Mouse (Mus musculus) embryonic facial prominence, embryonic 11.5 days (tissue): ENCODE data around the gene Zfyve28. TPM values are rescaled to one million over a fixed set of nuclear protein-coding genes. Genes with fewer than 3 reads are reported as not detected.

Experiments
- ATAC-seq: fragments of 200-750 bp; cut with Nextera tagmentation; replicated peaks from 2 replicates; pipeline ENCODE4 v1.8.0; 2017; ENCODE audit warnings: low read depth; ENCODE audit not compliant: insufficient number of reproducible peaks, low FRiP score, low TSS enrichment
- DNase-seq: peaks from one replicate; pipeline ENCODE4 v3.0.0-alpha.2; 2015; ENCODE audit warnings: low spot score
- H3K27ac ChIP-seq: fragments of 300-500 bp; sonication (generic); replicated peaks from 2 replicates; pipeline ENCODE4 v1.5.1; 2014; ENCODE audit warnings: mild to moderate bottlenecking, low read depth, low read length, control low read depth
- H3K27me3 ChIP-seq: fragments of 300-500 bp; sonication (generic); 2 replicates; pipeline ENCODE4 v1.6.1; 2014; ENCODE audit warnings: mild to moderate bottlenecking, low read length, moderate library complexity, mixed read lengths; ENCODE audit not compliant: control insufficient read depth, insufficient read depth
- H3K36me3 ChIP-seq: fragments of 300-500 bp; sonication (generic); replicated peaks from 2 replicates; pipeline ENCODE4 v1.6.1; 2014; ENCODE audit warnings: low read depth, mild to moderate bottlenecking, low read length, moderate library complexity, mixed read lengths; ENCODE audit not compliant: control insufficient read depth, insufficient read depth
- H3K4me1 ChIP-seq: fragments of 300-500 bp; sonication (generic); 2 replicates; pipeline ENCODE4 v1.6.1; 2014; ENCODE audit warnings: low read length, mixed read lengths; ENCODE audit not compliant: control insufficient read depth, insufficient read depth
- H3K4me2 ChIP-seq: fragments of 300-500 bp; sonication (generic); 2 replicates; pipeline ENCODE4 v1.6.1; 2014; ENCODE audit warnings: low read depth, mild to moderate bottlenecking, control low read depth, low read length, moderate library complexity
- H3K4me3 ChIP-seq: fragments of 300-500 bp; sonication (generic); 2 replicates; pipeline ENCODE4 v1.5.1; 2014; ENCODE audit warnings: low read depth, low read length, control low read depth
- H3K9ac ChIP-seq: fragments of 300-500 bp; sonication (generic); replicated peaks from 2 replicates; pipeline ENCODE4 v1.6.1; 2014; ENCODE audit warnings: mild to moderate bottlenecking, control low read depth, low read length
- H3K9me3 ChIP-seq: fragments of 300-500 bp; sonication (generic); replicated peaks from 2 replicates; pipeline ENCODE4 v1.6.1; 2016; ENCODE audit warnings: mild to moderate bottlenecking, low read length, inconsistent platforms, mixed read lengths; ENCODE audit not compliant: control insufficient read depth
- WGBS: fragments of 180-500 bp; shearing (Covaris S2); extraction: QIAGEN DNeasy Blood & Tissue Kit; methylation state at CpG from one replicate; pipeline ENCODE4 v1.1.7; 2014; 5-methylcytosine and 5-hydroxymethylcytosine counted together
- polyA plus RNA-seq: library from polyadenylated mRNA; unstranded; fragments of >200 nt; fragmentation: Nextera tagmentation; extraction: Ambion mirVana; gene quantifications from 2 replicates; pipeline ENCODE4 v1.2.1, GENCODE M21; 2014

The Zfyve28 gene
- polyA plus RNA-seq, 1 experiment from 2014 or later: 0.24 TPM

DNA sequence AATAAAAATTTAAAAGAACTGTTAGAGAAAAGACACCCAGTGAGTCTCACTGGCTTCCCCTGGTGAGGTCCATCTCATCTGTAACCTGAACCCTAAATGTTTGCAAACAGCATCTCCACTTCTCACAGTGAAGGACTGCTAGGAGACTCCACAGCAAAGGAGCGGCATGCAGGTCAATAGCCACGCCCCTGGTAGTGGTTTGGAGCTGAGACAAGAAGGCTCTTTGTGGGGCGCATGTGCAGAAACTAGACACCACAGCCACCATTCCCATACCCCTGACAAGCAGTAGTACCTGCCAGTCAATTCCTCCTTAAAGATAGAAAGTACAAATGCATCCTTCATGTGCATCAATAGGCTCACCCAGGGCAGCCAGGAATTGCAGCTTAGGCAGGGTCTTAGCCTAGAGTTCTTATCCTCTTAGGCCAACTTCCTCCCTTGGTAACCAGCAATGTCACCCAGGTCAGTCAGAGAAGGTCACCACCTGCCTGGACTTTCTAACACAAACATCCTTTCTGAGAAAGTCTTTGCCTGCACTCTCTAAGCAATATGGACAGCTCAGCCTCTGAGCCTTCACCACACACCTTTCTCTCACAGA, 4.0 kb downstream of the Zfyve28 start:
- no peak overlapping the region for H3K9ac ChIP-seq
- H3K4me1 ChIP-seq: no peaks in the 10 kb centered on the region
- WGBS: 33% methylated on average over 3 of the region's 3 CpGs
- H3K27ac ChIP-seq: no peak overlapping the region
- no peak overlapping the region for H3K4me3 ChIP-seq
- ATAC-seq (no peak), DNase-seq (no peak)
- no peaks in the 10 kb centered on the region for H3K36me3 ChIP-seq
- peaks cover 36% of the 10 kb centered on the region for H3K27me3 ChIP-seq
- H3K4me2 ChIP-seq: no peak overlapping the region
- H3K9me3 ChIP-seq: no peaks in the 10 kb centered on the region

DNA sequence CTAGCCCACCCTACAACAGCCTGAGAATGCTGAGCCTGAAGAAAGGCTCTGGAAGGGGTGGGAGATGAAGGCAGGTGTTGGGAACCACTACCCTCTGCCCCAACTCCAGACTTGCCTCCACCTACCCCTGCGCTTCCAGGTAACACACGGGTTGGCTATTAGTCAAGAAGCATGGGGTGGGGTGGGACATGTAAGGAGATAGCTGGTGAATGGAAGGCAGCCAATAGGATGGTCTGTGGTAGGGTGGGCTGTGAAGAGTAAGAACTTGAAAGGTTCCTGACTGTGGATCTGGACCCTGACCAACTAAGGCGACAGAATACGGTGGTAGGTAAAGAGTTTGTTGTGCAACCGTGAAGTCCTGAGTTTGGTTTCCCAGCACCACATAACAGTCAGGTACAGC, 4.9 kb downstream of the Zfyve28 start:
- H3K4me1 ChIP-seq: no peaks in the 10 kb centered on the region
- WGBS: 81% methylated on average over 5 of the region's 5 CpGs
- no peak overlapping the region for H3K4me2 ChIP-seq
- H3K27ac ChIP-seq: no peak overlapping the region
- ATAC-seq: no peak
- no peak overlapping the region for H3K9ac ChIP-seq
- peaks cover 31% of the 10 kb centered on the region for H3K27me3 ChIP-seq
- no peak for DNase-seq
- no peaks in the 10 kb centered on the region for H3K36me3 ChIP-seq
- H3K9me3 ChIP-seq: no peaks in the 10 kb centered on the region
- H3K4me3 ChIP-seq: no peak overlapping the region

- 85% methylated on average over 7 of the region's 7 CpGs for WGBS
- no peak overlapping the region for H3K9ac ChIP-seq
- H3K36me3 ChIP-seq: no peaks in the 10 kb centered on the region
- H3K27me3 ChIP-seq: peaks cover 9% of the 10 kb centered on the region
- ATAC-seq (no peak), DNase-seq (no peak)
- no peak overlapping the region for H3K4me3 ChIP-seq
- H3K4me2 ChIP-seq: no peak overlapping the region
- H3K27ac ChIP-seq: no peak overlapping the region
- H3K4me1 ChIP-seq: no peaks in the 10 kb centered on the region
- H3K9me3 ChIP-seq: no peaks in the 10 kb centered on the region
These were observed 7.3 kb downstream of the Zfyve28 start for GRCm38 (mm10) chr5:34280976-34281375.

GRCm38 (mm10) chr5:34279214-34279613, 9.0 kb downstream of the Zfyve28 start:
- 89% methylated on average over 9 of the region's 9 CpGs for WGBS
- no peak overlapping the region for H3K27ac ChIP-seq

DNA sequence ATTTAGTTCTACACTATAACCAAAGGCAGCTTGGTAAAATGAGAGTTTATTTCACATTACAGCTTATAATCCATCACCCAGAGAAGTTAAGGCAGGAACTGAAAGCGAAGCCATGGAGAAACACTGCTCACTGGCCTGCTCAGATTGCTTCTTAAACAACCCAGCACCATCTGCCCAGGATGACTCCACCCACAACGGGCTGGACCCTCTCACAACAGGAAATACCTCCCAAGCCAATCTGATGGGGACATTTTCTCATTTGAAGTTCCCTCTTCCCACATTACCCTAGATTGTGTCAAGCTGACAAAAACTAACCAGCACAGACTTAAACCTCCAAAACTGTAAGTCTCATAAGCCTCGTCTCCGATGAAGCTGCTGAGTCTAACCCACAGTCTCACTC, 10.2 kb downstream of the Zfyve28 start:
- H3K27ac ChIP-seq: no peak overlapping the region
- H3K4me2 ChIP-seq: no peak overlapping the region
- no peaks in the 10 kb centered on the region for H3K4me1 ChIP-seq
- no peaks in the 10 kb centered on the region for H3K36me3 ChIP-seq
- no peak for ATAC-seq
- 68% methylated on average over 4 of the region's 4 CpGs for WGBS
- H3K27me3 ChIP-seq: no peaks in the 10 kb centered on the region
- no peak overlapping the region for H3K9ac ChIP-seq
- DNase-seq: no peak
- H3K9me3 ChIP-seq: no peaks in the 10 kb centered on the region
- H3K4me3 ChIP-seq: no peak overlapping the region

More at GRCm38 (mm10) chr5:34279214-34279613, 9.0 kb downstream of the Zfyve28 start:
- Histone ChIP-seq H3K27me3 (no peaks in the 10 kb centered on the region), H3K4me1 (no peaks in the 10 kb centered on the region), H3K4me2 (no peak overlapping the region), H3K36me3 (no peaks in the 10 kb centered on the region), H3K4me3 (no peak overlapping the region), H3K9me3 (no peaks in the 10 kb centered on the region), H3K9ac (no peak overlapping the region)
- ATAC-seq (no peak), DNase-seq (no peak)

DNA sequence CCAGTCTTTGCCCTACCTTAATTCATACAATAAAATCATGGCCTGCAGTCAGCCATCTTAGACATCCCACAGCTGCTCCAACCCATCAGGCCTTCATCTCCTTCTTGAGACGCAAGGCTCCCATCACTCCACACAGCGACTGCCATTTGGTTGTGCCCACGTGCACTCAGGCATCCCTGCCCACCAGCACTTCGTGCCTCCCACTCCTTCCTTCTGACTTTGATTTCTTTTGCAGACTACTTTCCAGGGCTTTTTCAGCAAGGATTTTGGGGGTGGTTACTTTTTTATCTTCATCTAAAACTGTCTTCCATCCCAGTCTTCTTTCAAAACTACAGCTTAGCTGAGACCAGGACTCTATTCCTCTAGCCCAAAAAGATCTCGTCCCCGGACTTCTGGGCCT, 11.5 kb downstream of the Zfyve28 start:
- no peaks in the 10 kb centered on the region for H3K27me3 ChIP-seq
- no peak overlapping the region for H3K4me2 ChIP-seq
- DNase-seq (no peak), ATAC-seq (no peak)
- no peaks in the 10 kb centered on the region for H3K4me1 ChIP-seq
- no peaks in the 10 kb centered on the region for H3K9me3 ChIP-seq
- no peak overlapping the region for H3K27ac ChIP-seq
- 79% methylated on average over 6 of the region's 6 CpGs for WGBS
- H3K36me3 ChIP-seq: no peaks in the 10 kb centered on the region
- no peak overlapping the region for H3K9ac ChIP-seq
- no peak overlapping the region for H3K4me3 ChIP-seq

DNA sequence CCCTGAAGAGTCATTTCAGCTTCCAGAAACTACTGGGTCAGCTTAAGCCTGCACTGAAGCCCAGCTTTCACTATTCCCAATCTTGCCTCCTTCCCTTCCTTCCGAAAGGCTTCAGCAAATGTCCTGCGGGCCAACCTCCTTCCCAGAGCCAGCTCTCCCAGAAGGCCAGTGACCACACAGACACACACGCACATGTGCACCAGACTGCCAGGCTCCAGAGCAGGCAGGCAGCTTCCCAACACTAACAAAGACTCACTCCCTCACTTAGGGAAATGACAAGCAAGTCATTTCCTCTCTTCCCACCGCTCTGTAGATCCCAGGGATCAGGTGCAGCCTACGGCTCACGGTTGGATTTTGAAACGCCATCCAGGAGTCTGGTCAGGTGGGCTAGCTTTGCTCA, 12.1 kb downstream of the Zfyve28 start:
- ATAC-seq: no peak
- DNase-seq: no peak

GRCm38 (mm10) chr5:34274676-34275293, 13.5 kb downstream of the Zfyve28 start:
- no peak for ATAC-seq
- H3K9ac ChIP-seq: no peak overlapping the region
- H3K9me3 ChIP-seq: no peaks in the 10 kb centered on the region
- no peaks in the 10 kb centered on the region for H3K27me3 ChIP-seq
- no peak overlapping the region for H3K4me3 ChIP-seq
- no peak overlapping the region for H3K27ac ChIP-seq
- H3K4me2 ChIP-seq: no peak overlapping the region
- WGBS: 87% methylated on average over 10 of the region's 10 CpGs
- DNase-seq: no peak
- H3K4me1 ChIP-seq: no peaks in the 10 kb centered on the region
- no peaks in the 10 kb centered on the region for H3K36me3 ChIP-seq

More for the DNA sequence above, 12.1 kb downstream of the Zfyve28 start:
- Histone ChIP-seq H3K36me3 (no peaks in the 10 kb centered on the region), H3K9ac (no peak overlapping the region), H3K4me1 (no peaks in the 10 kb centered on the region), H3K27me3 (no peaks in the 10 kb centered on the region), H3K27ac (no peak overlapping the region), H3K9me3 (no peaks in the 10 kb centered on the region), H3K4me3 (no peak overlapping the region), H3K4me2 (no peak overlapping the region)
- 83% methylated on average over 7 of the region's 7 CpGs for WGBS
